Mouse (Mus musculus): Measurements from ENCODE around the gene Fars2. TPM values are rescaled to one million over a fixed set of nuclear protein-coding genes. Genes with fewer than 3 reads are reported as not detected.
A peak's percentile ranks its signal among the peaks of the same experiment; 100 is the strongest.

Fars2 gene
- polyA plus RNA-seq, 1 experiment from 2014 or later = 26.7 TPM

GRCm38 (mm10) chr13:36528223-36528895 lies 411.1 kb downstream of the Fars2 start:
- H3K27me3 ChIP-seq (ENCODE audit: control insufficient read depth, insufficient read depth, low read length) = no peaks in the 10 kb centered on the region
- H3K9ac ChIP-seq (replicated peaks; ENCODE audit: low read depth, low read length) = no peak overlapping the region
- H3K4me1 ChIP-seq (ENCODE audit: control insufficient read depth, insufficient read depth, low read length) = no peaks in the 10 kb centered on the region
- 48% methylated on average over 8 of the region's 8 CpGs for WGBS
- H3K9me3 ChIP-seq (ENCODE audit: control insufficient read depth, low read length) = no peaks in the 10 kb centered on the region
- no peak overlapping the region for H3K4me3 ChIP-seq (ENCODE audit: low read depth, low read length)
- no peak for ATAC-seq (ENCODE audit: low read depth)
- no peak overlapping the region for H3K4me2 ChIP-seq (ENCODE audit: low read depth, low read length)
- H3K36me3 ChIP-seq (ENCODE audit: control insufficient read depth, insufficient read depth, low read length) = no peaks in the 10 kb centered on the region
- no peak overlapping the region for H3K27ac ChIP-seq (ENCODE audit: low read depth, low read length)

- WGBS = 79% methylated on average over 5 of the region's 5 CpGs
- no peak overlapping the region for H3K27ac ChIP-seq (ENCODE audit: low read depth, low read length)
- no peak for ATAC-seq (ENCODE audit: low read depth)
Observed at GRCm38 (mm10) chr13:36529467-36530039, 412.3 kb downstream of the Fars2 start.

GRCm38 (mm10) chr13:36530852-36531251 lies 413.6 kb downstream of the Fars2 start:
- Histone ChIP-seq H3K9ac (replicated peaks; ENCODE audit: low read depth, low read length) (no peak overlapping the region), H3K4me1 (ENCODE audit: control insufficient read depth, insufficient read depth, low read length) (no peaks in the 10 kb centered on the region), H3K4me2 (ENCODE audit: low read depth, low read length) (no peak overlapping the region), H3K27ac (ENCODE audit: low read depth, low read length) (no peak overlapping the region), H3K9me3 (ENCODE audit: control insufficient read depth, low read length) (no peaks in the 10 kb centered on the region), H3K36me3 (ENCODE audit: control insufficient read depth, insufficient read depth, low read length) (no peaks in the 10 kb centered on the region), H3K27me3 (ENCODE audit: control insufficient read depth, insufficient read depth, low read length) (no peaks in the 10 kb centered on the region), H3K4me3 (ENCODE audit: low read depth, low read length) (no peak overlapping the region)
- ATAC-seq (ENCODE audit: low read depth) = no peak
- 100% methylated on average over 1 of the region's 1 CpGs for WGBS

More at GRCm38 (mm10) chr13:36529467-36530039, 412.3 kb downstream of the Fars2 start:
- no peaks in the 10 kb centered on the region for H3K27me3 ChIP-seq (ENCODE audit: control insufficient read depth, insufficient read depth, low read length)
- H3K4me2 ChIP-seq (ENCODE audit: low read depth, low read length) = no peak overlapping the region
- H3K4me3 ChIP-seq (ENCODE audit: low read depth, low read length) = no peak overlapping the region
- H3K9ac ChIP-seq (replicated peaks; ENCODE audit: low read depth, low read length) = no peak overlapping the region
- no peaks in the 10 kb centered on the region for H3K36me3 ChIP-seq (ENCODE audit: control insufficient read depth, insufficient read depth, low read length)
- no peaks in the 10 kb centered on the region for H3K4me1 ChIP-seq (ENCODE audit: control insufficient read depth, insufficient read depth, low read length)
- H3K9me3 ChIP-seq (ENCODE audit: control insufficient read depth, low read length) = no peaks in the 10 kb centered on the region

GRCm38 (mm10) chr13:36531893-36532292 lies 414.7 kb downstream of the Fars2 start:
- 79% methylated on average over 3 of the region's 3 CpGs for WGBS
- no peaks in the 10 kb centered on the region for H3K27me3 ChIP-seq (ENCODE audit: control insufficient read depth, insufficient read depth, low read length)
- H3K36me3 ChIP-seq (ENCODE audit: control insufficient read depth, insufficient read depth, low read length) = no peaks in the 10 kb centered on the region
- H3K4me1 ChIP-seq (ENCODE audit: control insufficient read depth, insufficient read depth, low read length) = 0 out of 2 replicates have a peak, but pooled peaks cover 1% of the 10 kb centered on the region
- no peak for ATAC-seq (ENCODE audit: low read depth)
- H3K4me3 ChIP-seq (ENCODE audit: low read depth, low read length) = no peak overlapping the region
- H3K9ac ChIP-seq (replicated peaks; ENCODE audit: low read depth, low read length) = no peak overlapping the region
- no peak overlapping the region for H3K27ac ChIP-seq (ENCODE audit: low read depth, low read length)
- H3K9me3 ChIP-seq (ENCODE audit: control insufficient read depth, low read length) = no peaks in the 10 kb centered on the region
- no peak overlapping the region for H3K4me2 ChIP-seq (ENCODE audit: low read depth, low read length)

GRCm38 (mm10) chr13:36533071-36533470 lies 415.9 kb downstream of the Fars2 start:
- Histone ChIP-seq H3K9ac (replicated peaks; ENCODE audit: low read depth, low read length) (no peak overlapping the region), H3K9me3 (ENCODE audit: control insufficient read depth, low read length) (no peaks in the 10 kb centered on the region), H3K4me1 (ENCODE audit: control insufficient read depth, insufficient read depth, low read length) (peaks cover 11% of the 10 kb centered on the region), H3K27me3 (ENCODE audit: control insufficient read depth, insufficient read depth, low read length) (no peaks in the 10 kb centered on the region), H3K36me3 (ENCODE audit: control insufficient read depth, insufficient read depth, low read length) (no peaks in the 10 kb centered on the region), H3K27ac (ENCODE audit: low read depth, low read length) (no peak overlapping the region), H3K4me2 (ENCODE audit: low read depth, low read length) (no peak overlapping the region), H3K4me3 (ENCODE audit: low read depth, low read length) (no peak overlapping the region)
- WGBS = 92% methylated on average over 5 of the region's 5 CpGs
- no peak for ATAC-seq (ENCODE audit: low read depth)

- H3K27ac ChIP-seq (ENCODE audit: low read depth, low read length) = no peak overlapping the region
- H3K4me2 ChIP-seq (ENCODE audit: low read depth, low read length) = no peak overlapping the region
Observed at GRCm38 (mm10) chr13:36533518-36533917, 416.3 kb downstream of the Fars2 start.

GRCm38 (mm10) chr13:36533966-36534540 lies 416.8 kb downstream of the Fars2 start:
- no peaks in the 10 kb centered on the region for H3K9me3 ChIP-seq (ENCODE audit: control insufficient read depth, low read length)
- no peak overlapping the region for H3K4me3 ChIP-seq (ENCODE audit: low read depth, low read length)
- no peak overlapping the region for H3K9ac ChIP-seq (replicated peaks; ENCODE audit: low read depth, low read length)
- no peak for ATAC-seq (ENCODE audit: low read depth)
- peaks cover 14% of the 10 kb centered on the region for H3K4me1 ChIP-seq (ENCODE audit: control insufficient read depth, insufficient read depth, low read length)
- H3K36me3 ChIP-seq (ENCODE audit: control insufficient read depth, insufficient read depth, low read length) = no peaks in the 10 kb centered on the region
- H3K27ac ChIP-seq (ENCODE audit: low read depth, low read length) = no peak overlapping the region
- H3K4me2 ChIP-seq (ENCODE audit: low read depth, low read length) = no peak overlapping the region
- H3K27me3 ChIP-seq (ENCODE audit: control insufficient read depth, insufficient read depth, low read length) = no peaks in the 10 kb centered on the region
- WGBS = 89% methylated on average over 8 of the region's 8 CpGs

More at GRCm38 (mm10) chr13:36533518-36533917, 416.3 kb downstream of the Fars2 start:
- Histone ChIP-seq H3K27me3 (ENCODE audit: control insufficient read depth, insufficient read depth, low read length) (no peaks in the 10 kb centered on the region), H3K4me3 (ENCODE audit: low read depth, low read length) (no peak overlapping the region), H3K9me3 (ENCODE audit: control insufficient read depth, low read length) (no peaks in the 10 kb centered on the region), H3K4me1 (ENCODE audit: control insufficient read depth, insufficient read depth, low read length) (peaks cover 14% of the 10 kb centered on the region), H3K36me3 (ENCODE audit: control insufficient read depth, insufficient read depth, low read length) (no peaks in the 10 kb centered on the region), H3K9ac (replicated peaks; ENCODE audit: low read depth, low read length) (no peak overlapping the region)
- WGBS = 59% methylated on average over 7 of the region's 7 CpGs
- ATAC-seq (ENCODE audit: low read depth) = no peak

GRCm38 (mm10) chr13:36537580-36537979 lies 420.4 kb downstream of the Fars2 start:
- Histone ChIP-seq H3K27ac (ENCODE audit: low read depth, low read length) (peak overlapping the region; percentile 64; the same call in 1 of the 2 replicates), H3K9ac (replicated peaks; ENCODE audit: low read depth, low read length) (no peak overlapping the region), H3K27me3 (ENCODE audit: control insufficient read depth, insufficient read depth, low read length) (no peaks in the 10 kb centered on the region), H3K36me3 (ENCODE audit: control insufficient read depth, insufficient read depth, low read length) (no peaks in the 10 kb centered on the region), H3K4me1 (ENCODE audit: control insufficient read depth, insufficient read depth, low read length) (peaks cover 14% of the 10 kb centered on the region), H3K4me3 (ENCODE audit: low read depth, low read length) (no peak overlapping the region), H3K4me2 (ENCODE audit: low read depth, low read length) (no peak overlapping the region), H3K9me3 (ENCODE audit: control insufficient read depth, low read length) (no peaks in the 10 kb centered on the region)
- 51% methylated on average over 3 of the region's 3 CpGs for WGBS
- ATAC-seq (ENCODE audit: low read depth) = peak; percentile 31; the same call in 1 of the 2 replicates

- no peak overlapping the region for H3K4me3 ChIP-seq (ENCODE audit: low read depth, low read length)
- no peaks in the 10 kb centered on the region for H3K36me3 ChIP-seq (ENCODE audit: control insufficient read depth, insufficient read depth, low read length)
- H3K27ac ChIP-seq (ENCODE audit: low read depth, low read length) = peak overlapping the region; percentile 64; the same call in 1 of the 2 replicates
- H3K4me1 ChIP-seq (ENCODE audit: control insufficient read depth, insufficient read depth, low read length) = peaks cover 14% of the 10 kb centered on the region
- no peak overlapping the region for H3K9ac ChIP-seq (replicated peaks; ENCODE audit: low read depth, low read length)
- ATAC-seq (ENCODE audit: low read depth) = no peak
- no peak overlapping the region for H3K4me2 ChIP-seq (ENCODE audit: low read depth, low read length)
- H3K27me3 ChIP-seq (ENCODE audit: control insufficient read depth, insufficient read depth, low read length) = no peaks in the 10 kb centered on the region
- WGBS = 39% methylated on average over 2 of the region's 2 CpGs
- H3K9me3 ChIP-seq (ENCODE audit: control insufficient read depth, low read length) = no peaks in the 10 kb centered on the region
Observed at GRCm38 (mm10) chr13:36538385-36538784, 421.2 kb downstream of the Fars2 start.

Data from neural tube, embryonic 14.5 days (tissue).